Mouse (Mus musculus) CH12.LX (cell line): ENCODE measurements around the gene Smtn. TPM values are rescaled to one million over a fixed set of nuclear protein-coding genes. Genes with fewer than 3 reads are reported as not detected.
A peak's percentile ranks its signal among the peaks of the same experiment; 100 is the strongest.

Source experiments
- DNase-seq: peaks from one replicate; pipeline ENCODE4 v3.0.0-alpha.2; 2013; ENCODE audit errors: extremely low read depth
- H3K27ac ChIP-seq: 2 replicates; pipeline ENCODE4 v1.5.1; 2012; ENCODE audit warnings: low read depth, mild to moderate bottlenecking, control low read depth, moderate library complexity; ENCODE audit not compliant: insufficient read depth
- H3K27me3 ChIP-seq: replicated peaks from 2 replicates; pipeline ENCODE3; 2012; ENCODE audit warnings: inconsistent platforms
- H3K36me3 ChIP-seq, 2 experiments: replicated peaks in 1 of 2; 2 replicates each; pipeline versions ENCODE3 to v1.6.1; 2012; ENCODE audit warnings: inconsistent platforms in 1 of 2, low read length in 1 of 2, mild to moderate bottlenecking in 1 of 2, mixed read lengths in 1 of 2, moderate library complexity in 1 of 2; ENCODE audit not compliant: control insufficient read depth in 1 of 2, insufficient read depth in 1 of 2
- H3K4me1 ChIP-seq, 2 experiments: 2 replicates each; pipeline ENCODE4 v1.6.1; 2012; ENCODE audit warnings: inconsistent platforms in 1 of 2, moderate library complexity in 1 of 2; ENCODE audit not compliant: insufficient read depth in 2 of 2, control insufficient read depth in 1 of 2
- H3K4me2 ChIP-seq: 2 replicates; pipeline ENCODE4 v1.6.1; 2012; ENCODE audit warnings: low read depth, mild to moderate bottlenecking, control low read depth; ENCODE audit not compliant: poor library complexity, insufficient read depth, severe bottlenecking
- H3K4me3 ChIP-seq, 3 experiments: fragments of 150-350 bp in 1 of 3; sonication (generic) in 1 of 3; replicated peaks in 1 of 3; 2 replicates each; pipeline versions ENCODE3 to v1.5.1; 2011 to 2012; ENCODE audit warnings: low read depth in 2 of 3, low read length in 2 of 3, mild to moderate bottlenecking in 2 of 3, moderate library complexity in 2 of 3, control low read depth in 1 of 3, improper control_type of control experiment in 1 of 3, inconsistent platforms in 1 of 3, mixed read lengths in 1 of 3; ENCODE audit not compliant: poor library complexity in 1 of 3
- H3K79me2 ChIP-seq: replicated peaks from 2 replicates; pipeline ENCODE4 v1.6.1; 2012; ENCODE audit warnings: mild to moderate bottlenecking, moderate library complexity; ENCODE audit not compliant: control insufficient read depth, poor library complexity, insufficient read depth, severe bottlenecking; ENCODE audit errors: extremely low read depth
- H3K9ac ChIP-seq: 2 replicates; pipeline ENCODE4 v1.6.1; 2012; ENCODE audit warnings: low read depth, mild to moderate bottlenecking, control low read depth, moderate library complexity; ENCODE audit not compliant: insufficient read depth
- H3K9me3 ChIP-seq: replicated peaks from 2 replicates; pipeline ENCODE3; 2012; ENCODE audit warnings: low read length, inconsistent platforms, mixed read lengths
- BHLHE40 ChIP-seq: IDR thresholded peaks from 2 replicates; pipeline ENCODE4 v1.6.1; 2011; ENCODE audit warnings: mild to moderate bottlenecking, low read depth, low read length, improper control_type of control experiment
- CHD1 ChIP-seq: IDR thresholded peaks from 2 replicates; pipeline ENCODE4 v1.6.1; 2012; ENCODE audit warnings: low read depth, low read length, improper control_type of control experiment, inconsistent platforms
- ELF1 ChIP-seq: IDR thresholded peaks from 2 replicates; pipeline ENCODE4 v1.6.1; 2014; ENCODE audit warnings: low read depth, mild to moderate bottlenecking, inconsistent platforms, low read length, improper control_type of control experiment
- EP300 ChIP-seq: IDR thresholded peaks from 2 replicates; pipeline ENCODE4 v1.6.1; 2011; ENCODE audit warnings: low read length, improper control_type of control experiment
- IRF4 ChIP-seq: IDR thresholded peaks from 2 replicates; pipeline ENCODE4 v1.6.1; 2014; ENCODE audit warnings: low read depth, mild to moderate bottlenecking, inconsistent platforms, low read length, improper control_type of control experiment
- KAT2A ChIP-seq: IDR thresholded peaks from 2 replicates; pipeline ENCODE4 v1.6.1; 2012; ENCODE audit warnings: low read length, improper control_type of control experiment, inconsistent platforms; ENCODE audit not compliant: insufficient replicate concordance
- MAFK ChIP-seq: IDR thresholded peaks from 2 replicates; pipeline ENCODE4 v1.6.1; 2011; ENCODE audit warnings: low read length, improper control_type of control experiment; ENCODE audit not compliant: insufficient replicate concordance
- NRF1 ChIP-seq: IDR thresholded peaks from 2 replicates; pipeline ENCODE4 v1.6.1; 2014; ENCODE audit warnings: low read depth, mild to moderate bottlenecking, inconsistent platforms, low read length, improper control_type of control experiment, moderate library complexity
- PAX5 ChIP-seq: IDR thresholded peaks from 2 replicates; pipeline ENCODE4 v1.6.1; 2012; ENCODE audit warnings: low read length, inconsistent platforms, mixed read lengths
- POLR2A ChIP-seq: IDR thresholded peaks from 2 replicates; pipeline ENCODE4 v1.6.1; 2011; ENCODE audit warnings: low read depth, mild to moderate bottlenecking, improper control_type of control experiment, low read length
- SIN3A ChIP-seq: IDR thresholded peaks from 2 replicates; pipeline ENCODE4 v1.6.1; 2012; ENCODE audit warnings: low read length, improper control_type of control experiment, inconsistent platforms
- SMC3 ChIP-seq: IDR thresholded peaks from 2 replicates; pipeline ENCODE4 v1.6.1; 2011; ENCODE audit warnings: low read depth, low read length, improper control_type of control experiment
- TBP ChIP-seq: conservative IDR thresholded peaks from 2 replicates; pipeline ENCODE4 v1.6.1; 2011; ENCODE audit warnings: low read depth, low read length, improper control_type of control experiment
- TCF12 ChIP-seq: IDR thresholded peaks from 2 replicates; pipeline ENCODE4 v1.6.1; 2014; ENCODE audit warnings: low read depth, mild to moderate bottlenecking, inconsistent platforms, low read length, improper control_type of control experiment
- USF1 ChIP-seq: IDR thresholded peaks from 2 replicates; pipeline ENCODE4 v1.6.1; 2014; ENCODE audit warnings: low read depth, mild to moderate bottlenecking, inconsistent platforms, low read length, improper control_type of control experiment
- ZKSCAN1 ChIP-seq: IDR thresholded peaks from 2 replicates; pipeline ENCODE4 v1.6.1; 2012; ENCODE audit warnings: low read depth, inconsistent platforms, low read length, improper control_type of control experiment, borderline replicate concordance
- ZMIZ1 ChIP-seq: IDR thresholded peaks from 2 replicates; pipeline ENCODE4 v1.6.1; 2012; ENCODE audit warnings: low read depth, mild to moderate bottlenecking, inconsistent platforms, low read length, improper control_type of control experiment
- dilution Hi-C: fragments of 300-500 bp; cut with MboI; formaldehyde crosslinking; loops from 2 replicates; pipeline ENCODE4 v1.14.3; 2020; ENCODE audit warnings: low sequenced_read_pairs; ENCODE audit not compliant: extremely low pct_unique_long_range_greater_than_20kb, extremely low pct_ligation_motif_present
- in situ Hi-C: fragments of 300-500 bp; cut with MboI; formaldehyde crosslinking; loops from 3 replicates; pipeline ENCODE4 v1.14.3; 2019; ENCODE audit warnings: low sequenced_read_pairs, low pct_ligation_motif_present, low pct_unique_long_range_greater_than_20kb, mixed read lengths
- polyA plus RNA-seq: library from polyadenylated mRNA; unstranded; fragments of >175 nt; gene quantifications from 2 replicates; pipeline ENCODE4 v1.2.1, GENCODE M21; 2012; ENCODE audit warnings: low read depth; ENCODE audit not compliant: insufficient read length
- total RNA-seq, 2 experiments: library from RNA; depleted of rRNA; stranded (reverse); fragments of 300-350 nt in 1 of 2; fragments of >200 nt in 1 of 2; gene quantifications; 2 replicates each; pipeline ENCODE4 v1.2.3; 2012 to 2014

Smtn gene
- total and polyA plus RNA-seq, 3 experiments = 0.58 to 5.3 (median 3.1) TPM

DNA sequence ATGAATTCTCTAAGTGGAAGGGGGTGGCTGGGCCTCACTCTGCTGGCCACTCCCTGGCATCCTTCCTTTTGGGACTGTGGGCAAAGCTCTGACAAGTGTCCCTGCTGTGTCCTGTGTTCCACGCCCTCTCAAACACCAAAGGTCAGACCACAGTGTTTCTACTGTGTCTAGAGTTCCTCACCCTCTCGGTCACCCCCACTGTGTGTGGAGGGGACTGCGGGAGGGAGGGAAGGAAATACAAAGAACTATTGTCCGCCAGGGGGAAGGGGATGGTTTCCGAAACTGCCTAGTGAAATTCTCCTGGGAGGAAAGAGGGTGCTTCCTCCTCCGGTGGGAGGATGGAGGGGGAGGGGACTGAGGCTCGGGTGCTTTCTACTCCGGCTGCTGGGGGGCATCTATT, 5.5 kb downstream of the Smtn start:
- dilution Hi-C loops = no loop called here
- Histone ChIP-seq H3K4me2 (peak overlapping the region; percentile 39), H3K27me3 (no peaks in the 10 kb centered on the region)
- no peak for DNase-seq
- TF ChIP-seq ELF1 (no peak), ZKSCAN1 (no peak), NRF1 (no peak), ZMIZ1 (no peak), EP300 (no peak), KAT2A (no peak), IRF4 (no peak), BHLHE40 (no peak), SIN3A (no peak), TBP (no peak), SMC3 (no peak), PAX5 (no peak), MAFK (no peak), TCF12 (no peak), CHD1 (no peak), POLR2A (no peak)
- TF ChIP-seq, all 38 proteins: peak for 0
- in situ Hi-C loops = loop anchor here (25.0 kb wide), 1 partner anchor 377 kb away; the partner anchor contains the start of gene Slc35e4
- Histone ChIP-seq H3K79me2 (no peaks in the 10 kb centered on the region), H3K4me1 (peaks cover 6 to 61% of the 10 kb centered on the region in 2 experiments), H3K36me3 (peaks cover 0 to 20% of the 10 kb centered on the region in 2 experiments), H3K9me3 (no peaks in the 10 kb centered on the region), H3K4me3 (peak overlapping the region in 2 of 3 experiments; percentile 15 to 35), H3K9ac (no peak overlapping the region), H3K27ac (no peak overlapping the region)

DNA sequence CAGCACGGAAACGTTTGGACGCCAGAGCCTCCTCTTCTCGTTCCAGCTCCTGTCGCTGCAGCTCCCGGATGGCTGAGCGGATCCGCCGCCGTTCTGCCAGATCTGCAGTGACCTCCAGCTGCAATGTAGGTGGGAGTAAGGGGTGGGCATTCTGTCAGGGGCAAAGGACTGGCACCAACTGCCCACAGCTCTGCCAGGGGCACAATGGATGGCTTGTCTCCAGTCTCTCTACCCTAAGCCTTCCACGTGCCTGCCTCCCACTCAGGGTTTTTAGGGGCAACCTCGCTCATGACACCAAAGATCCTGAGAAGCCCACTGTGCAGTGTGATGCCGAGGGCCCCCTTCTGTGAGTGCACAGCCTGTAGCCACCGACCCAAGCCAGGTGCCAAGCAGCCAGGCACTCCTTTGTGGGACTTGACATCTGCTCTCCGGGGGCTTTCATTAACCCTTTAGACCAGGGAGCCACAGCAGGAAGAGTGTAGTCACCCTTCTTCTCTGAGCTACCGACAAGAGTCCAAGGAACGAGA, 6.9 kb downstream of the Smtn start:
- no peak overlapping the region for H3K4me3 ChIP-seq

More for the DNA sequence above, 6.9 kb downstream of the Smtn start:
- Histone ChIP-seq H3K4me1 (peaks cover 6 to 52% of the 10 kb centered on the region in 2 experiments), H3K27me3 (no peaks in the 10 kb centered on the region), H3K9me3 (no peaks in the 10 kb centered on the region), H3K36me3 (peaks cover 0 to 34% of the 10 kb centered on the region in 2 experiments), H3K79me2 (no peaks in the 10 kb centered on the region), H3K4me2 (no peak overlapping the region), H3K27ac (no peak overlapping the region), H3K9ac (no peak overlapping the region)
- TF ChIP-seq USF1 = no peak
- dilution Hi-C loops = no loop called here
- DNase-seq = no peak
- in situ Hi-C loops = loop anchor here (25.0 kb wide), 1 partner anchor 379 kb away; the partner anchor contains the start of gene Slc35e4
